Comparison of ENCODE assay signal across 8 mouse cellular contexts in genomic region chr13:41249538-41250317, GRCm38 (mm10). TPM values are rescaled to one million over a fixed set of nuclear protein-coding genes. Genes with fewer than 3 reads are reported as not detected.
A peak's percentile ranks its signal among the peaks of the same experiment; 100 is the strongest.
DNase-seq lines count a peak whose midpoint lies in the region; ATAC-seq lines count a peak whose summit lies in the region.

Gene Smim13, plus strand, starts transcription at chr13:41249844.

- peaks cover 7% of the 10 kb centered on the region for H3K4me1 ChIP-seq in hindbrain, embryonic 12.5 days

- ATAC-seq in hindbrain, embryonic 12.5 days (ENCODE audit: low FRiP score), result peak; percentile 99

- H3K9me3 ChIP-seq in hindbrain, embryonic 12.5 days (replicated peaks), result no peaks in the 10 kb centered on the region

- H3K27me3 ChIP-seq in hindbrain, embryonic 12.5 days, result no peaks in the 10 kb centered on the region

- peak; percentile 96 for DNase-seq in NIH3T3 (ENCODE audit: low read depth)
- DNase-seq in cerebellum, postnatal 10 days, result peak; percentile 94 to 97
- DNase-seq in frontal cortex, postnatal 10 days (ENCODE audit: low spot score in 2 of 2), result peak; percentile 92 to 93
- peak; percentile 87 to 95 for DNase-seq in layer of hippocampus, postnatal 14 days (ENCODE audit: low spot score in 2 of 2)
- DNase-seq in lung, postnatal 14 days, result peak; percentile 90
- peak; percentile 91 for DNase-seq in retina, adult 2 months (ENCODE audit: low read depth, low spot score)
- peak; percentile 91 to 97 for DNase-seq in thymus, postnatal 36 days

- H3K4me3 ChIP-seq in hindbrain, embryonic 12.5 days, result peak within 1 kb of the TSS; percentile 79

- H3K27ac ChIP-seq in hindbrain, embryonic 12.5 days, result peak within 1 kb of the TSS; percentile 89

- no peaks in the 10 kb centered on the region for H3K36me3 ChIP-seq in hindbrain, embryonic 12.5 days

- under 1% methylated on average over 71 of the region's 78 CpGs for WGBS in hindbrain, embryonic 12.5 days

- peak within 1 kb of the TSS; percentile 74 for H3K9ac ChIP-seq in hindbrain, embryonic 12.5 days

- H3K4me2 ChIP-seq in hindbrain, embryonic 12.5 days (replicated peaks), result peak within 1 kb of the TSS; percentile 64

RNA-seq across cellular contexts. Expression of gene Smim13, which starts in this region (rescaled TPM):
- polyA plus RNA-seq in hindbrain, embryonic 12.5 days (2016; fragmentation: Nextera tagmentation; extraction: Ambion mirVana), result 20.0 and 21.5 TPM in 2 replicates
- total RNA-seq in layer of hippocampus, postnatal 14 days (2021), result 100 to 1,000 TPM; 138 to 144 TPM

Comparison
In these comparisons a context has a peak if more than half of its experiments do, and no peak if none do; other contexts are left out.
1. Peak in every context shown above with its lines: DNase-seq, ATAC-seq, H3K4me3 ChIP-seq and H3K27ac ChIP-seq.